In the genomic region with DNA sequence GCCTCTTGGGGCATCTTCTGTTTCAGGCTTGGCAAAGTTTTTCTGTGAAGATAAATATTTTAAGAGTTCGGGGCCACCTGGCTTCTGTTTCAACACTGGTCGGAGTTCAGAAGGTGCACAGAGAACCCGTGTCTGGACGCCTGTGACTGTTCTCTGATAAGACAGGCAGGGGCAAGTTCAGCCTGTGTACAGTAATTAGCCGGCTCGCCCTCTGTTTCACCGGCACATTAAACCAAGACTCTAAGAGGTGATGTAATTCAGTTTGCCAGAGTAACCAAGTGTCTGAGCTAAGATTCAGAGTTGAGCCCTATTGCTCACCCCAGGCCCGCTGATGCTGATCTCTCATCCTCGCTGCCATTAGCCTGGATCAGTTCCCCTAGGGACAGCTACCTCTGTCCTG, we compare ENCODE assay signal across 16 mouse cellular contexts. TPM values are rescaled to one million over a fixed set of nuclear protein-coding genes. Genes with fewer than 3 reads are reported as not detected.
DNase-seq lines count a peak whose midpoint lies in the region; ATAC-seq and TF ChIP-seq lines count a peak whose summit lies in the region.
"Had no signal": no experiment of that assay in that cellular context is flagged by ENCODE, and none has a peak within 500 bp of the region (broad histone marks: within the 10 kb centered on the region; RNA-seq: fewer than 3 reads in every experiment).

No protein-coding gene starts in this region.

- no peak overlapping the region for H3K4me3 ChIP-seq in hindbrain, embryonic 13.5 days
- H3K4me3 ChIP-seq in hindbrain, postnatal 0 days (ENCODE audit: low read length) = no peak overlapping the region
- 0 out of 2 replicates have a peak overlapping the region, but pooled peaks have one; percentile 29 for H3K4me3 ChIP-seq in E14TG2a.4 (replicated peaks; ENCODE audit: low read length)
- H3K4me3 ChIP-seq in liver, embryonic 14.5 days (ENCODE audit: insufficient read depth in 1 of 2, low read depth in 2 of 2, low read length in 2 of 2) = no peak overlapping the region
- H3K4me3 ChIP-seq: heart, adult 2 months; left cerebral cortex, adult 2 months; midbrain, embryonic 15.5 days; neural tube, embryonic 12.5 days had no signal

- no peaks in the 10 kb centered on the region for H3K9me3 ChIP-seq in hindbrain, embryonic 13.5 days
- H3K9me3 ChIP-seq in hindbrain, postnatal 0 days (ENCODE audit: low read length) = no peaks in the 10 kb centered on the region
- peaks cover 5% of the 10 kb centered on the region; the same call in 1 of the 2 replicates for H3K9me3 ChIP-seq in E14TG2a.4 (ENCODE audit: low read length)
- no peaks in the 10 kb centered on the region for H3K9me3 ChIP-seq in liver, embryonic 14.5 days (ENCODE audit: control insufficient read depth, low read length)
- H3K9me3 ChIP-seq: midbrain, embryonic 15.5 days; neural tube, embryonic 12.5 days had no signal

- H3K36me3 ChIP-seq in hindbrain, embryonic 13.5 days = peaks cover 7% of the 10 kb centered on the region
- no peaks in the 10 kb centered on the region for H3K36me3 ChIP-seq in hindbrain, postnatal 0 days (ENCODE audit: insufficient read depth, low read length)
- no peaks in the 10 kb centered on the region for H3K36me3 ChIP-seq in E14TG2a.4 (ENCODE audit: insufficient read depth, low read length)
- H3K36me3 ChIP-seq in liver, embryonic 14.5 days (replicated peaks; ENCODE audit: control insufficient read depth, insufficient read depth, low read depth) = no peaks in the 10 kb centered on the region
- H3K36me3 ChIP-seq: midbrain, embryonic 15.5 days; neural tube, embryonic 12.5 days had no signal

- 0 out of 2 replicates have a peak overlapping the region, but pooled peaks have one; percentile 12 for H3K27ac ChIP-seq in hindbrain, embryonic 13.5 days
- H3K27ac ChIP-seq in hindbrain, postnatal 0 days = no peak overlapping the region
- no peak overlapping the region for H3K27ac ChIP-seq in liver, embryonic 14.5 days
- H3K27ac ChIP-seq: heart, adult 2 months; left cerebral cortex, adult 2 months; midbrain, embryonic 15.5 days; neural tube, embryonic 12.5 days had no signal

- POLR2A ChIA-PET in Patski (lab: Charles Lee) = no interaction called here

- no peaks in the 10 kb centered on the region for H3K27me3 ChIP-seq in hindbrain, embryonic 13.5 days
- H3K27me3 ChIP-seq in hindbrain, postnatal 0 days (ENCODE audit: insufficient read depth, low read length) = no peaks in the 10 kb centered on the region
- H3K27me3 ChIP-seq in E14TG2a.4 (ENCODE audit: insufficient read depth, low read length) (peaks cover 16% of the 10 kb centered on the region; the same call in 1 of the 2 replicates), Patski (no peaks in the 10 kb centered on the region)
- no peaks in the 10 kb centered on the region for H3K27me3 ChIP-seq in liver, embryonic 14.5 days (ENCODE audit: control insufficient read depth, insufficient read depth, low read length)
- H3K27me3 ChIP-seq: midbrain, embryonic 15.5 days; neural tube, embryonic 12.5 days had no signal

- H3K4me2 ChIP-seq in hindbrain, embryonic 13.5 days = no peak overlapping the region
- no peak overlapping the region for H3K4me2 ChIP-seq in hindbrain, postnatal 0 days (ENCODE audit: low read depth, low read length)
- peak overlapping the region; percentile 26; the same call in 1 of the 2 replicates for H3K4me2 ChIP-seq in liver, embryonic 14.5 days (ENCODE audit: low read depth)
- H3K4me2 ChIP-seq: midbrain, embryonic 15.5 days; neural tube, embryonic 12.5 days had no signal

- in situ Hi-C loops in Patski (cut with MboI; ENCODE audit: low pct_unique_long_range_greater_than_20kb) = no loop called here

- 75% methylated on average over 9 of the region's 9 CpGs for WGBS in hindbrain, embryonic 13.5 days
- 76% methylated on average over 9 of the region's 9 CpGs for WGBS in hindbrain, postnatal 0 days
- 24% methylated on average over 9 of the region's 9 CpGs for WGBS in liver, embryonic 14.5 days (ENCODE audit: insufficient replicate concordance)

- H3K9ac ChIP-seq in hindbrain, embryonic 13.5 days = no peak overlapping the region
- no peak overlapping the region for H3K9ac ChIP-seq in hindbrain, postnatal 0 days (replicated peaks; ENCODE audit: low read length)
- no peak overlapping the region; the same call in 1 of the 2 replicates for H3K9ac ChIP-seq in liver, embryonic 14.5 days (replicated peaks)
- H3K9ac ChIP-seq: midbrain, embryonic 15.5 days; neural tube, embryonic 12.5 days had no signal

- no peak for DNase-seq in hindbrain, postnatal 0 days (ENCODE audit: low spot score)
- DNase-seq in Patski (ENCODE audit: low read depth, low spot score) = no peak
- no peak for DNase-seq in liver, embryonic 14.5 days (ENCODE audit: low read depth in 3 of 3, low spot score in 3 of 3)
- DNase-seq in cerebellum, adult 18-20 months = no peak
- DNase-seq in gastrocnemius, postnatal 10 days = no peak
- DNase-seq: adrenal gland, adult 2 months; heart, adult 2 months; kidney, postnatal 4 days; lung, postnatal 4 days; spleen, adult 18-20 months; thymus, adult 2 months had no signal

- TF ChIP-seq CTCF in hindbrain, postnatal 0 days (IDR thresholded peaks at IDR 0.05; ENCODE audit: low read depth) = no peak
- TF ChIP-seq CTCF in E14TG2a.4 (conservative IDR thresholded peaks at IDR 0.05; ENCODE audit: low read length) (no peak), Patski (IDR thresholded peaks at IDR 0.05) (no peak)
- TF ChIP-seq CTCF in liver, embryonic 14.5 days (IDR thresholded peaks at IDR 0.05; ENCODE audit: low read depth) = no peak

- H3K4me1 ChIP-seq in hindbrain, embryonic 13.5 days (replicated peaks) = peaks cover 65% of the 10 kb centered on the region
- peaks cover 18% of the 10 kb centered on the region; the same call in 1 of the 2 replicates for H3K4me1 ChIP-seq in hindbrain, postnatal 0 days (ENCODE audit: insufficient read depth, low read length)
- H3K4me1 ChIP-seq in E14TG2a.4 (replicated peaks; ENCODE audit: low read depth, low read length) = peaks cover 82% of the 10 kb centered on the region
- H3K4me1 ChIP-seq in liver, embryonic 14.5 days (replicated peaks; ENCODE audit: control insufficient read depth in 2 of 2, insufficient read depth in 2 of 2, low read length in 1 of 2) = peaks cover 17 to 25% of the 10 kb centered on the region in 2 experiments

- CTCF ChIA-PET in Patski (lab: Charles Lee) = interaction anchor here (1.2 to 2.0 kb wide), 3 partner anchors 78 to 137 kb away, joined by 3 to 6 read pairs (median 5); no protein-coding TSS in a partner anchor

- TF ChIP-seq EP300 in liver, embryonic 14.5 days (IDR thresholded peaks at IDR 0.05; ENCODE audit: low read depth) = no peak

- no peak for ATAC-seq in hindbrain, embryonic 13.5 days (ENCODE audit: low FRiP score)
- ATAC-seq in hindbrain, postnatal 0 days = no peak
- ATAC-seq in Patski = peak; percentile 82
- ATAC-seq in liver, embryonic 14.5 days (ENCODE audit: insufficient read depth) = peak; percentile 54; the same call in 1 of the 2 replicates
- ATAC-seq: midbrain, embryonic 15.5 days had no signal

RNA-seq across cellular contexts. Expression of a gene that starts 16.5 kb away (rescaled TPM):
- polyA plus RNA-seq in hindbrain, embryonic 13.5 days (2015; fragmentation: Nextera tagmentation; extraction: Ambion mirVana) = 36.9 and 37.9 TPM in 2 replicates
- 63.1 and 70.0 TPM in 2 replicates for total RNA-seq in hindbrain, postnatal 0 days (2014; rRNA removed)
- 25.1 and 25.7 TPM in 2 replicates for polyA plus RNA-seq in hindbrain, postnatal 0 days (2015; fragmentation: Nextera tagmentation; extraction: Ambion mirVana)
- 38.8 TPM for polyA plus RNA-seq in Patski (2021)
- polyA plus RNA-seq in liver, embryonic 14.5 days (2012; rRNA removed) = 5.6 and 7.1 TPM in 2 replicates
- 4.5 and 4.8 TPM in 2 replicates for polyA plus RNA-seq in liver, embryonic 14.5 days (2014; fragmentation: Nextera tagmentation; extraction: Ambion mirVana)
- 10 to 100 TPM; 25.1 to 29.6 TPM for total RNA-seq in gastrocnemius, postnatal 10 days (2021)

Comparison
In these comparisons a context has a peak if more than half of its experiments do, and no peak if none do; other contexts are left out.
1. ATAC-seq: peak in Patski (single experiment) and liver, embryonic 14.5 days (single experiment); none in hindbrain, embryonic 13.5 days (single experiment) and hindbrain, postnatal 0 days (single experiment).